Mouse (Mus musculus): ENCODE data around the gene Krt10. TPM values are rescaled to one million over a fixed set of nuclear protein-coding genes. Genes with fewer than 3 reads are reported as not detected.

Gene Krt10
- total and polyA plus RNA-seq, 3 experiments: not detected

GRCm38 (mm10) chr11:99399956-99400549, 10.9 kb upstream of the Krt10 start:
- Histone ChIP-seq H3K4me3 (ENCODE audit: control insufficient read depth in 1 of 2, insufficient read depth in 1 of 2, low read depth in 2 of 2, low read length in 2 of 2) (no peak overlapping the region), H3K9me3 (replicated peaks; ENCODE audit: insufficient read depth, low read length) (no peaks in the 10 kb centered on the region), H3K36me3 (ENCODE audit: control insufficient read depth in 1 of 2, insufficient read depth in 2 of 2, low read length in 2 of 2) (peaks cover 0 to 23% of the 10 kb centered on the region in 2 experiments; a peak in 2 of 4 replicates), H3K4me1 (ENCODE audit: control insufficient read depth in 1 of 2, insufficient read depth in 2 of 2, low read length in 2 of 2) (peaks cover 0 to 21% of the 10 kb centered on the region in 2 experiments; a peak in 3 of 4 replicates), H3K9ac (ENCODE audit: control insufficient read depth, low read depth, low read length, poor library complexity, severe bottlenecking) (no peak overlapping the region; the same call in 1 of the 2 replicates), H3K27me3 (ENCODE audit: control insufficient read depth in 1 of 2, insufficient read depth in 2 of 2, low read length in 2 of 2) (no peaks in the 10 kb centered on the region), H3K79me2 (ENCODE audit: control insufficient read depth, insufficient read depth, low read length, poor library complexity) (peaks cover 2% of the 10 kb centered on the region; the same call in 1 of the 2 replicates), H3K27ac (ENCODE audit: control insufficient read depth, low read depth, low read length) (peak overlapping the region; percentile 98)
- peak; percentile 83 for DNase-seq (ENCODE audit: low read depth, low spot score)
- TF ChIP-seq POLR2A (IDR thresholded peaks at IDR 0.05; ENCODE audit: control insufficient read depth in 1 of 2, insufficient read depth in 1 of 2, low read depth in 1 of 2, low read length in 2 of 2, poor library complexity in 1 of 2) (peak in 1 of 2 experiments; percentile 59; a peak in 2 of 4 replicates), TBP (IDR thresholded peaks at IDR 0.05; ENCODE audit: low read depth, low read length) (0 out of 2 replicates have a peak, but pooled peaks have one; percentile 41), HCFC1 (IDR thresholded peaks at IDR 0.05; ENCODE audit: low read depth, low read length) (0 out of 2 replicates have a peak, but pooled peaks have one; percentile 29), CHD2 (IDR thresholded peaks at IDR 0.05; ENCODE audit: low read length) (peak; percentile 46), USF1 (IDR thresholded peaks at IDR 0.05; ENCODE audit: low read depth, low read length) (no peak), MAZ (IDR thresholded peaks at IDR 0.05; ENCODE audit: low read depth, low read length) (no peak), ZMIZ1 (IDR thresholded peaks at IDR 0.05; ENCODE audit: low read depth, low read length) (peak; percentile 94), ETS1 (IDR thresholded peaks at IDR 0.05; ENCODE audit: low read depth, low read length) (no peak; the same call in none of the 2 replicates), SMC3 (IDR thresholded peaks at IDR 0.05; ENCODE audit: low read depth, low read length) (no peak; the same call in 1 of the 2 replicates), GABPA (IDR thresholded peaks at IDR 0.05; ENCODE audit: low read depth, low read length) (no peak), POLR2AphosphoS2 (IDR thresholded peaks at IDR 0.05; ENCODE audit: low read length) (peak; percentile 99), ZKSCAN1 (IDR thresholded peaks at IDR 0.05; ENCODE audit: low read depth, low read length) (no peak), EP300 (IDR thresholded peaks at IDR 0.05; ENCODE audit: low read depth in 1 of 2, low read length in 2 of 2) (0 out of 4 replicates have a peak, but pooled peaks of 1 of the 2 experiments have one; percentile 0), ZC3H11A (IDR thresholded peaks at IDR 0.05; ENCODE audit: low read depth, low read length) (no peak), NRF1 (IDR thresholded peaks at IDR 0.05; ENCODE audit: insufficient read depth, low read depth, low read length, poor library complexity, severe bottlenecking) (no peak), GATA1 (IDR thresholded peaks at IDR 0.05; ENCODE audit: low read depth, low read length) (peak; percentile 20; the same call in 1 of the 2 replicates), SIN3A (IDR thresholded peaks at IDR 0.05; ENCODE audit: low read length) (peak; percentile 47; the same call in 1 of the 2 replicates), ZNF384 (IDR thresholded peaks at IDR 0.05; ENCODE audit: low read depth, low read length) (no peak), MEF2A (IDR thresholded peaks at IDR 0.05; ENCODE audit: extremely low read depth, insufficient replicate concordance, low read depth, low read length, poor library complexity, severe bottlenecking) (no peak), USF2 (IDR thresholded peaks at IDR 0.05; ENCODE audit: borderline replicate concordance in 1 of 2, insufficient read depth in 1 of 2, low read depth in 1 of 2, low read length in 2 of 2) (no peak), NELFE (IDR thresholded peaks at IDR 0.05; ENCODE audit: low read depth, low read length) (0 out of 2 replicates have a peak, but pooled peaks have one; percentile 22), MYB (IDR thresholded peaks at IDR 0.05; ENCODE audit: low read depth, low read length) (peak; percentile 60; the same call in 1 of the 2 replicates)

Data from MEL (cell line).